Mouse (Mus musculus) kidney, postnatal 4 days (tissue): ENCODE measurements around the gene Ccdc24.

Experiments used
- DNase-seq, 2 experiments: peaks; one replicate each; pipeline ENCODE4 v3.0.0; 2021; ENCODE audit warnings: mixed read lengths in 2 of 2

Gene Ccdc24

GRCm38 (mm10) chr4:117829260-117830123 lies 42.9 kb downstream of the Ccdc24 start:
- DNase-seq: peak; percentile 81 to 84

GRCm38 (mm10) chr4:117828572-117829145 lies 43.7 kb downstream of the Ccdc24 start:
- DNase-seq: peak in 1 of 2 experiments; percentile 21

- no peak for DNase-seq
Measured at GRCm38 (mm10) chr4:117818032-117818431, 54.3 kb downstream of the Ccdc24 start.

GRCm38 (mm10) chr4:117816776-117817175 lies 55.6 kb downstream of the Ccdc24 start:
- DNase-seq: no peak
